Mouse (Mus musculus) liver, adult (tissue): ENCODE measurements around the gene Nodal.
A peak's percentile ranks its signal among the peaks of the same experiment; 100 is the strongest.

Experiments
- GATA4 ChIP-seq: IDR thresholded peaks from 2 replicates; pipeline ENCODE4 v1.6.1; 2014; ENCODE audit warnings: mild to moderate bottlenecking, low read length; ENCODE audit not compliant: insufficient replicate concordance

Gene Nodal

DNA sequence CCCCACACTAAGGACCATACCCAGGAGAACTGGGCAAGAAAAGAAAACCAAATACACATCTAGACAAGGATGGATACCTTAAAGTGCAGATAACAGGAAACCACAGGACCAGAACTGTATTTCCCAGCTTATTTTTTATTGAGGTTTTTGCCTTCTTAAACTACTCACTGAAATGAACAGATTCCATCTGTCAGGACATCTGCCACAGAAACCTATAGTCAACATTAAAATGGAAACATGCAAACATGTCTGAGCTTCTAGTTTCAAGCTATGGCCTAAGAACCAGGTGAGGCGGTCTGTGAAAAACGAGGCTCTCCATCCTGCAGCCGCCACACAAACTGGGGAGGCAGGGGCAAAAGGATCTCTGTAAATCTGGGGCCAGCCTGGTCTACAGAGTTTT lies 27.2 kb downstream of the Nodal start:
- TF ChIP-seq GATA4: no peak

DNA sequence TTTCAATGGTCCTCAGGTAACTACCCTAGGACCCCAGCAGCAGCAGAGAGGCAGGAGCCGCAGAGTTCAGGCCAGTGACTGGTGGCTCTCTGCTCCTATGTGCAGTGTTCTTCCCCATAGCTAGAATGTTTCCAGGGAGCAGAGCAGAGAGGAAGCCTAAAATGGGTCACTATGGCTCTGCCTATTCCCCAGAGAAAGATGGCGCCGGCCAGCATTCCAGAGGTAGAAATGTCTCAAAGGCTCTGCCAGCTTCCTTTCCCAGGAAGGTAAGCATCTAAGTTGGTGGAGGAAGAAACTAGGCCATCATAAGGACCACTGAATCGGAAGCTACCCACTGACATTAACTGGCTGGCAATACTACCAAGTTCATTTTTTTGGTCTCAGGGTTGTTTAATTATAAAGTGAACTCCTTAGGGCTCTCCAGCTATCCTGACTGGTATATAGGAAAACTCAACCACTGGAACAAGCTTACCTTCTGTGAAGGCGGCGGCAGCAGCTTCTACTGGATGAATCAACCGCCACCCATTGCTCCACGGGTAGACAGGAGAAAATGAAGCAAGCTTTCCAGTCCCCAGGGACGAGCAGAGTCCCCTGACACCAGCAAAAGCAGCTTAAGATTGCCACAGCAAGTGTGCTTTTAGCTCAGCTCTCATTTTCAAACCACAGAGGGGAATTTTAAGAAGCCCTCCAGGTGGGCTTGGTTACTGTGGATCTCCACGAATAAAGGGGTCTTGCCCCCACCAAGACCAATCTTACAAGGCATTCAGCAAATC lies 30.0 kb downstream of the Nodal start:
- TF ChIP-seq GATA4: no peak

DNA sequence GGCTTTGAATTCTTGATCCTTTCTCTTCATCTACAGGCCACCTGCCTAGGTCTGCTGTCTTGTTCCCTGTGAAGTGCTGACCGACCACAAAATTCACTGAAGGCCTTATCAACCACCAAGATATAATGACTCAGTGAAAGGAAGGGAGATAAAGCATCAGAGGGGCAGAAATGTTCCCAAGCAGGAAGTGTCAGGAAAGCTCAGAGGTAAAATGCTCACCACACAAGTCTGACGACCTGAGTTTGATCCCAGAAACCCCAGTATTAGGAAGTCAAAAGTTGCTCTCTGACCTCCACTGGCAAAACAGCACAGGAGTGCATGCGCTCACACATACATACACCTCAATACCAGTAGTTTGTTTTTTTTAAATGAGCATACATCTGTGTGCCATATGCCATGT lies 31.1 kb downstream of the Nodal start:
- peak; percentile 76 for TF ChIP-seq GATA4

DNA sequence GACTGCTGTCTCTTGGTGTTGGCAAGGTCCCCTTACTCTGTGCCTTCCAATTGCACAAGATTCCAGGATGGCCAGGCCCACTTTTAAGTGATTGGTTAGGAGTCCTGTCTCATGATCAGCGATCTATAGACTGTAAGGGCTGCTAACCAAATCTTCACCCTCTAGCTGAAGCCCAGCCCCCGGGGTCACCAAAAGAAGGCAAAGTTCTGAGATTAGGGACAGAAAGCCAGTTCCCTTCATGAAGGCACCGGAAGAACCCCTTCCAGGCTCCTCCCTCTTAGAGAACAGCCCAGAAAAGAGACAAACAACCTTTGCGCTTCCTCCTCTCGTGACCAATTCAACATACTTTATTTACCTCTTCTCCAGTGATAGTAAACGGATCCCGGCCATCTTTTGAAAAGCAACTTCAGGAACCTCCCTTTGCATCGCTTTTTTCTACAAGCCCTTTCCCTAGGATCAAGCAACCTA lies 33.7 kb downstream of the Nodal start:
- peak; percentile 59; the same call in 1 of the 2 replicates for TF ChIP-seq GATA4

DNA sequence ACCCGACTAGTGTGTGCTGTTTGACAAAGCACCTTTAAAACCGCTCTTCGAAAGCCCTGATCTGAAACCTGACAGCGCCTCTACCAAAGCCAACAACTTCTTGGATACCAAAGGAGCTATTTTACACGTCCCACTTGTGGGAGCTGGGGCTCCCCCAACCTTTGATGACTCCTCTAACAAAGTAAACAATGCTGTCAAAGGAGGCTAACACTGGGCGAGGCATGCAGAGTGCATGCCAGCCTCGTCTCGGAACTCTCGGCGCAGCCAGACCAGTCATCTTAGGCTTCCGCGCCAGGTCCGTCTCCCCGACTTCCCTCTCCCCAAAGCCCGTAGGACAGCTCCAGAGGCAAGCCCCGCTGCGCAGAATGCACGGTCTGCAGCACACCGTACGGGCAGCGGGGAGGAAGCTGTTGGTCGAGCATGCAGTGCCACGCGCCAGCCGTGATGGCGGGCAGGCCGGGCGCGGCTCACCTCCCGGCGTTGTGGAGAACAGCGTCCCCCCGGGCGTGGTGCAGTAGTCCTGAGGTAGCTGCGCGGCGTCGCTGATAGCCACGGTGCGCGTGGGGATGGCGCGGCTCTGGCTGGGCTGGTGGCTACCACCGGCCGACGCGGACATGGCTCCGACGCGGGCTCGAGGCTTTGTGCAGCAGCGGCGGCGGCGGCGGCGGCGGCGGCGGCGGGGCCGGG lies 34.3 kb downstream of the Nodal start:
- TF ChIP-seq GATA4: no peak

DNA sequence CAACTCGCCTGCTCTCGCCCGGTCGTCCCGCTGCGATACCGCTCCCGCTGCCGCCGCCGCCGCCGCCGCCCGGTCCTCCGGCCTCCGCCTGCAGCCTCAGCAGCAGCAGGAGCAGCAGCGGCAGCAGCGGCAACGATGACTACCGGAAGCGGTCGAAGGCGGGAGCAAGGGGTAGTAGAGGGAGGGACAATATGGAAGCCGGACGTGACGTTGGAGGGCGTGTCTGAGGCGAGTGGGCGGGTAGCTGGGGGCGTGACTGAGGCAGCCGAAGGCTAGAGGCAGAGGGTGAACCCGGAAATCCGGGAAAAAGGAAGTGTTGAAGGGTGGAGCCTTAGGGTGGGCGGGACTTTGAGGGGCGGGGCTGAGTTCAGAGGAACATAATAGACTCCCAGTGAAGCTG lies 34.9 kb downstream of the Nodal start, which contains the start of gene Eif4ebp2:
Eif4ebp2 (minus strand) TSS at position 17 of the 400 bp plus-strand sequence.
- no peak for TF ChIP-seq GATA4

DNA sequence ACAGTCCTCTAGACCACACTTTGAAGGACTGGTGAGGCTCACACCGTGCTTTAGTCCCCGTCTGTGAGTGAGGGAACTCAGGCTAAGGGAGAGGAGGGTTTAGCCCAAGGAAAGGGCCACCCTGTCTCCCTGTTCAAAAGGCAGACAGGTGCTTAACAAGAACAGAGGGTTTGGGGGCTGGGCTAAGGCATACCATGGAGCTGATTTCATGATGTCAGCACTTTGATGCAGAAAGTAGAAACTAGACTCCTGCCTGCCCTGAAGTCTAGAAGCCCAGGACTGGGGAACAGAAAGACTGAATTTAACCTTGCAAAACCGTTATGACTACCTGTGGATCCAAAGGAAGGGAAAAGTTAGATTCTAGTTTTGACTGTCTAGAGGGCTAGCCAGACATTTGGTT lies 39.4 kb downstream of the Nodal start:
- no peak for TF ChIP-seq GATA4

DNA sequence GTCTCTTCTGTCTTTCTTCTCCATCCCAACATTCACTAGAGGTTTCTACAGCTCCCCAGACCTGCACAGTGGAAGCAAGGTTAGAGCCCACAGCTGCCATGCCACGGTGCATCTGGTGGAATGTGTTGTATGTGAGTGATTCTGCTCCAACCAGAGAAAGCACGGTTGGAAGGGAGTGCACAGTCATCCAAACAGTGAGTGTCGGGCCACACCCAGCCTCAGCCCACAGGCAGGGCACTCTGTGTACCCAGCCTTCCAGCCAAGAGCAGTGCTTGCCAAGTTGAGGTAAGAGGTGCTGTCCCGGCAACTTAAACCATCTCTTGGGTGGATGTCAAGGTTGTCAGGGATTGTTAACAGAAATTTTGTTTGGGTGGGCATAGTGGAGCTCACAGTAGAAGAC lies 47.2 kb downstream of the Nodal start:
- no peak for TF ChIP-seq GATA4

DNA sequence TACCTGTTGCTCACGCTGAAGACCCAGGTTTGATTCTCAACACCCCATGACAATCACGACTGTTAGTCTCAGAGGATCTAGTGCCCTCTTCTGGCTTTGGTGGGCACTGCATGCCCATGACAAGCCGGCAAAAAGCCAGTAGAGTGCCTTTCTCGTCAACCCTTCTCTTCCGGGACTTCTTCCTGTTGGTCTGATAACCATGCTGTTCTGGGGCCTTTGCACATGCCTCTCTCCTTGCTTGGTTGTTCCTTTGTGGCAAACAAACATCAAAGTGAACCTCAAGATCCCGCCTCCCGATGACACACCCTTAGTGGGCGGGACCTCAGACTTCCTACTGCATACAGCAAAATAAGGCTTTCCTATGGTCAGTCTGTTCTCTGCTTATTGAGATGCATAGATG lies 48.5 kb downstream of the Nodal start:
- TF ChIP-seq GATA4: no peak

DNA sequence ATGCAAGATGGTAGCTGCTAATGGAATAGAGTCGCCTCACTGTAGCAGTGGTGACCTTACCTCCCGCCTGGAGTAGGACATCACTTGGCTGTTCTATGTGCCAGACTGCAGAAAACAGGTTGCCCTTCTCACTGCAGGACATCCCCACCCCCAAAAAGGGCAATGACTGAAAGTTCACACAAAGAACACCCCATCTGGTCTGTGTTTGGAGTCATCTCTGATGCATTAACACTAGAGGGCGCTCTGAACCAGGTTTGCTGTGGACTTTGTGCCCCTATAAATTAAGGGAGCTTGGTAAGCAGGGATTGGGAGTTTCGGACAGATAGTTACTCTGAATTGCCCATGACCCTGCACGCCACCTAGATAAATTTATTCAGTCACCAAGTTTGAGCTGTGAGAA lies 49.1 kb downstream of the Nodal start:
- TF ChIP-seq GATA4: no peak

DNA sequence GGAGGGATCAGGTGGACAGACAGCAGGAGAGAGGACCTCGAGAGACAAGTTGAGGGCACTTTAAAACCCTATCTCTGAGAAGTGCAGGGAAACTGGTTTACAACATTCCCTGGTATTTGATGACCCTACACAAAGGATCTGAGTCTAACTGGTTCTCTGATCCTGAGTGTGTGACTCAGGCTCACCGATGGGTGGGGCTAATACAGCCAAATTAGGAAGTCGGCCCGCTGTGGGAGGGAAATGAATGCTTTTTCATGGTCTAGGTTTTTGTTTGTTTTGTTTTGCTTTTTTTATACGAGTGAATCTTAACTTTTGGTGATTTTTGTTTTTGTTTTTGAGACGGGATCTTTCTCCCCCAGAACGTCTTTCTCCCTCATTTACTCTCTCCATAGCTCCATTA lies 51.1 kb downstream of the Nodal start:
- TF ChIP-seq GATA4: no peak

DNA sequence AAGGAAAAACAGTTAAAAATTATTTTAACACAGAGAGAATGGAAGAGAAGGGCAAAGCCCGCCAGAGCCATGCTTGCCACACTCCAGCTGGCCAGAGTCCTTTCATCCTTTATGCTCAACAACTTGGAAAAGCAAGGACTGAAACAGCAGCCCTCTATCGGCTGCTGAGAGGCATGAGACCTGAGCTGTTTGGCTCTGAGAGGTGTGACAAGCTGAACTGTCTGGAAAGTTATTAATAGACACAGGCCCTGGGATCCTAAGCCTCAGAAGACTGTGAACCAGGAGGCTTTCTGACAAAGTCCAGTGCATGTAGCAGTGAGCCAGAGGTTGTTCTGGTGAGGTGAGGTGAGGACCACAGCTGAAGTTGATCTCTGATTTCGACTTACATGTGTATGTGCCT lies 55.9 kb downstream of the Nodal start:
- no peak for TF ChIP-seq GATA4

DNA sequence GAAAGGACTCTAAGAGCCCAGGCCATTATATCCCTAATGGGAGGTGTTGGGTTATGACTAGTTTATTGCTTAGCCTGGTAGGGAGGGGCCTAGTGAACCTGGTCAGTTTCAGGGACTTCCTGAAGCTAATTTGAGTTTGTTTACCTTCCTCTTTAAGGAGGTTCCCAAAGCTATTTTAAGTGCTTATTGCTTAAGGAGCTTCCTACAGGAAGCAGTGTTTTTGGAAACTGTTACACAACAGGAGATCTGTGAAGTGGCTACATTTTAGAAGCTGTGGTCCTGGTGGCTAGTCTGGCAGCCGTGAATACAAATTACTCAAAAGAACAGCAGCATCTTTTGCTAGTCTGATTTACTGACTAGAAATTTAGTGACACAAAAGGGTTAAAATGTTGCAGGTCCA lies 56.6 kb downstream of the Nodal start:
- no peak for TF ChIP-seq GATA4
